Comparison of ENCODE assay signal across 8 mouse cellular contexts in the genomic region with DNA sequence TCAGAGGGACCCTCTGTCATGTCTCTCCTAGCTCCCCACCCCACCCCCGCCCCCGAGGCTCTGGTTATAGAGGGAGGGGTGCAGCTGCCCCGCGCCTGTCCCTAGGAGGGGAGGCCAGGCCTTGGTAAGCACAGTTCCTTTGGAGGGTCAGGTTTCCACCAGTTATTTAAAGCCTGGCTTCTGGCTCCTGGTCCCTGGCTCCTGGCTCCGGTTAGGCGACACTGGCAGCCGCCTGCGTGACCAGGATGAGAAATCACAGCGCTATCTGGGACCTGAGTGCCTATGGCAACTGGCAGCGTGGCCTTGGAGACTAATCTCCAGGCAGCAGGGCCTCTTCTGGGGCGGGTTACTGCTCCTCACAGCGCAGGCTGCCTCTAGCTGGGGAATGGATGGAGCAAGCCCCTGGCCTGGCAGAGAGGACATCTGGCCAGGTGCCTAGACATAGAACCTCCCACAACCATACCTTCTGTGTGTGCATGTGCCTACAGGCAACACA. TPM values are rescaled to one million over a fixed set of nuclear protein-coding genes. Genes with fewer than 3 reads are reported as not detected.
DNase-seq lines count a peak whose midpoint lies in the region; ATAC-seq lines count a peak whose summit lies in the region.

No protein-coding gene starts in this region.

- H3K36me3 ChIP-seq in forebrain, embryonic 11.5 days (ENCODE audit: control insufficient read depth, insufficient read depth, low read length): peaks cover 3% of the 10 kb centered on the region; the same call in 1 of the 2 replicates
- no peaks in the 10 kb centered on the region for H3K36me3 ChIP-seq in heart, embryonic 16.5 days (ENCODE audit: control insufficient read depth, insufficient read depth)

- H3K4me2 ChIP-seq in forebrain, embryonic 11.5 days (ENCODE audit: low read depth, low read length, severe bottlenecking): no peak overlapping the region
- peak overlapping the region; percentile 32; the same call in 1 of the 2 replicates for H3K4me2 ChIP-seq in heart, embryonic 16.5 days (ENCODE audit: low read depth, low read length)

- H3K4me1 ChIP-seq in forebrain, embryonic 11.5 days (replicated peaks; ENCODE audit: control insufficient read depth, insufficient read depth, low read length): no peaks in the 10 kb centered on the region
- H3K4me1 ChIP-seq in heart, embryonic 16.5 days (ENCODE audit: control insufficient read depth, insufficient read depth, low read length): peaks cover 60% of the 10 kb centered on the region

- no peak overlapping the region for H3K9ac ChIP-seq in forebrain, embryonic 11.5 days (ENCODE audit: low read length)
- H3K9ac ChIP-seq in heart, embryonic 16.5 days (ENCODE audit: low read length): peak overlapping the region; percentile 43; the same call in 1 of the 2 replicates

- no peak overlapping the region for H3K27ac ChIP-seq in forebrain, embryonic 11.5 days (ENCODE audit: low read depth, low read length)
- peak overlapping the region; percentile 95 for H3K27ac ChIP-seq in heart, embryonic 16.5 days (ENCODE audit: low read length)

- H3K4me3 ChIP-seq in forebrain, embryonic 11.5 days (ENCODE audit: low read depth, low read length): no peak overlapping the region
- H3K4me3 ChIP-seq in heart, embryonic 16.5 days (ENCODE audit: low read length): no peak overlapping the region

- H3K9me3 ChIP-seq in forebrain, embryonic 11.5 days (ENCODE audit: control insufficient read depth, low read length): no peaks in the 10 kb centered on the region
- no peaks in the 10 kb centered on the region for H3K9me3 ChIP-seq in heart, embryonic 16.5 days (replicated peaks; ENCODE audit: control insufficient read depth, low read length)

- H3K27me3 ChIP-seq in forebrain, embryonic 11.5 days (ENCODE audit: control insufficient read depth, insufficient read depth, low read length): no peaks in the 10 kb centered on the region
- no peaks in the 10 kb centered on the region for H3K27me3 ChIP-seq in heart, embryonic 16.5 days (ENCODE audit: control insufficient read depth, insufficient read depth, low read length)

- intact Hi-C loops in left cerebral cortex, postnatal 4 days (cut with DNase I): no loop called here

- WGBS in forebrain, embryonic 11.5 days: 70% methylated on average over 12 of the region's 12 CpGs
- 29% methylated on average over 12 of the region's 12 CpGs for WGBS in heart, embryonic 16.5 days

- DNase-seq in left cerebral cortex, postnatal 4 days: peak; percentile 78
- no peak for DNase-seq in left cerebral cortex, adult 11 months (ENCODE audit: low spot score)
- peak; percentile 91 for DNase-seq in adrenal gland, postnatal 14 days
- DNase-seq in forebrain, embryonic 11.5 days (ENCODE audit: low spot score): peak; percentile 61
- peak; percentile 17 to 36 for DNase-seq in kidney, postnatal 4 days
- DNase-seq in retina, postnatal 1 day: peak; percentile 44
- no peak for DNase-seq in B cell, adult 2 months

- ATAC-seq in forebrain, embryonic 11.5 days (replicated peaks; ENCODE audit: low FRiP score): 0 out of 2 replicates have a peak, but pooled peaks have one; percentile 18
- peak; percentile 73 for ATAC-seq in heart, embryonic 16.5 days (replicated peaks; ENCODE audit: extremely low read depth, insufficient read depth, low FRiP score)

RNA-seq across cellular contexts. Expression of a gene that starts 20.6 kb away (rescaled TPM):
- 10 to 100 TPM; 67.6 to 81.6 TPM for total RNA-seq in left cerebral cortex, postnatal 4 days (2021)
- 61.7 and 69.6 TPM in 2 replicates for total RNA-seq in adrenal gland, postnatal 14 days (2021)
- polyA plus RNA-seq in forebrain, embryonic 11.5 days (2014; fragmentation: Nextera tagmentation; extraction: Ambion mirVana): 99.8 and 103 TPM in 2 replicates
- 48.2 and 50.7 TPM in 2 replicates for polyA plus RNA-seq in heart, embryonic 16.5 days (2015; fragmentation: Nextera tagmentation; extraction: Ambion mirVana)

Comparison
In these comparisons a context has a peak if more than half of its experiments do, and no peak if none do; other contexts are left out.
1. DNase-seq: peak in left cerebral cortex, postnatal 4 days (single experiment), adrenal gland, postnatal 14 days (single experiment), forebrain, embryonic 11.5 days (single experiment), kidney, postnatal 4 days (2 of 2) and retina, postnatal 1 day (single experiment); none in left cerebral cortex, adult 11 months (single experiment) and B cell, adult 2 months (0 of 2).